Mouse (Mus musculus) frontal cortex, adult 2 months (tissue): ENCODE results near the gene Cybc1. TPM values are rescaled to one million over a fixed set of nuclear protein-coding genes. Genes with fewer than 3 reads are reported as not detected.
A peak's percentile ranks its signal among the peaks of the same experiment; 100 is the strongest.

Experiments
- DNase-seq, 2 experiments: peaks; one replicate each; pipeline ENCODE4 v3.0.0; 2022; ENCODE audit warnings: low spot score in 1 of 2; ENCODE audit errors: extremely low spot score in 1 of 2
- polyA plus RNA-seq: library from polyadenylated mRNA; depleted of rRNA; stranded (reverse); fragments of >200 nt; gene quantifications from 2 replicates; pipeline ENCODE4 v1.2.3, GENCODE M21; 2012; rRNA removed

The Cybc1 gene
- 23.8 and 26.3 TPM in 2 replicates for polyA plus RNA-seq

- DNase-seq: peak; percentile 52 to 80
These were observed at the start of gene Cybc1 for GRCm38 (mm10) chr11:121229018-121229439. Gene Cybc1, minus strand, starts transcription at chr11:121229322.

GRCm38 (mm10) chr11:121278011-121278410 lies 48.9 kb upstream of the Cybc1 start:
- no peak for DNase-seq

- DNase-seq: no peak
These were observed 48.4 kb upstream of the Cybc1 start for GRCm38 (mm10) chr11:121277516-121277915.

- DNase-seq: no peak
These were observed 32.0 kb upstream of the Cybc1 start for GRCm38 (mm10) chr11:121261074-121261473.

- DNase-seq: no peak
These were observed 31.2 kb upstream of the Cybc1 start for GRCm38 (mm10) chr11:121260211-121260906.

- DNase-seq: peak; percentile 53 to 86
These were observed 30.3 kb upstream of the Cybc1 start, which contains the start of gene Foxk2 for GRCm38 (mm10) chr11:121259160-121260100. Gene Foxk2, plus strand, starts transcription at chr11:121259990.

- DNase-seq: no peak
These were observed 21.1 kb upstream of the Cybc1 start for GRCm38 (mm10) chr11:121250196-121250595.

GRCm38 (mm10) chr11:121239669-121240068 lies 10.5 kb upstream of the Cybc1 start:
- DNase-seq: no peak

- peak in 1 of 2 experiments; percentile 32 for DNase-seq
These were observed 8.4 kb upstream of the Cybc1 start for GRCm38 (mm10) chr11:121237345-121238128.

GRCm38 (mm10) chr11:121236564-121237344 lies 7.6 kb upstream of the Cybc1 start, which contains the start of gene Narf:
Gene Narf, plus strand, starts transcription at chr11:121237253.
- peak; percentile 99 to 100 for DNase-seq

- no peak for DNase-seq
These were observed 6.5 kb upstream of the Cybc1 start for GRCm38 (mm10) chr11:121235475-121236238.

GRCm38 (mm10) chr11:121232706-121233105 lies 3.6 kb upstream of the Cybc1 start:
- DNase-seq: no peak

- peak in 1 of 2 experiments; percentile 56 for DNase-seq
These were observed 2.6 kb upstream of the Cybc1 start for GRCm38 (mm10) chr11:121231628-121232291.

- DNase-seq: no peak
These were observed 2.1 kb upstream of the Cybc1 start for GRCm38 (mm10) chr11:121231191-121231590.

GRCm38 (mm10) chr11:121228129-121229017 lies 749 bp downstream of the Cybc1 start:
- no peak for DNase-seq

GRCm38 (mm10) chr11:121221321-121222010 lies 7.7 kb downstream of the Cybc1 start:
- no peak for DNase-seq

- DNase-seq: no peak
These were observed 8.4 kb downstream of the Cybc1 start for GRCm38 (mm10) chr11:121220771-121221170.
